Mouse (Mus musculus) gastrocnemius, postnatal 4 days (tissue): Measurements from ENCODE around the gene Nr1h3. TPM values are rescaled to one million over a fixed set of nuclear protein-coding genes. Genes with fewer than 3 reads are reported as not detected.
"Not testable (repeated sequence)": the region's sequence is repeated elsewhere in the genome, so short reads cannot be mapped to it uniquely, and the experiment has no call there.

Experiments
- DNase-seq, 2 experiments: peaks; one replicate each; pipeline ENCODE4 v3.0.0; 2021 to 2022; ENCODE audit warnings: low spot score in 2 of 2, mixed read lengths in 2 of 2
- long read RNA-seq, 2 experiments: library from polyadenylated mRNA; stranded (forward); transcript quantifications; one replicate each; pipeline ENCODE4 v2.0.0; 2021
- total RNA-seq, 2 experiments: library from RNA; stranded (reverse); gene quantifications; 2 replicates each; pipeline ENCODE4 v1.2.3; 2021

Nr1h3 gene
- 1 to 10 TPM; 2.4 to 4.5 TPM for total RNA-seq
- long read RNA-seq, experiment 1, partial matches to known transcripts = 0 of 3 reads
- long read RNA-seq, experiment 1, other reads (novel, unspliced or antisense) = 2 of 3 reads
- long read RNA-seq, experiment 2, partial matches to known transcripts = 1 of 9 reads
- long read RNA-seq, experiment 2, other reads (novel, unspliced or antisense) = 2 of 9 reads

- peak; percentile 77 to 89 for DNase-seq
These were observed at the start of gene Nr1h3, which contains the start of gene Acp2 for GRCm38 (mm10) chr2:91202222-91202971. TSS of gene Nr1h3 (minus strand) at chr2:91202834. TSS of gene Acp2 (plus strand) at chr2:91202885.

- DNase-seq = no peak
These were observed 49.4 kb upstream of the Nr1h3 start for GRCm38 (mm10) chr2:91252001-91252400.

DNA sequence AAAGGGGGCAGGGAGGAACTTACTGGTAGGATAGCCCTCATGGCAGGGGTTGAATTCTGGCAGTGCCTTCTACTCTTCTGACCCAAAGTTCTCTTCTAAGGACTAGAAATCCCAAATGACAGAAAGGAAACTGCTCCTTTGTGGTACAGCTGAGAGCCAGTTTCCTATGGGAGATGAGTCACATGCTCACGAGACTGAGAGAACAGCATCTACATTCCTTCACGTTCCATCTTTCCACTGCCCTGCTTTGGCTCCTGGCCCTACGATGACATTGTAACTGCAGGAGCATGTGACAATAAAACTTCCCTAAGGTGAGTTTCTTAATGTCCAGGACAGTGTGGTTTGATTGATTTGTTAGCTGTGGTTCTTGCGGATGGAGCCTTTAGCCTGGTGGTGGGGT lies 45.7 kb upstream of the Nr1h3 start:
- DNase-seq = no peak

- DNase-seq = no peak
These were observed 42.1 kb upstream of the Nr1h3 start for GRCm38 (mm10) chr2:91244557-91245228.

DNA sequence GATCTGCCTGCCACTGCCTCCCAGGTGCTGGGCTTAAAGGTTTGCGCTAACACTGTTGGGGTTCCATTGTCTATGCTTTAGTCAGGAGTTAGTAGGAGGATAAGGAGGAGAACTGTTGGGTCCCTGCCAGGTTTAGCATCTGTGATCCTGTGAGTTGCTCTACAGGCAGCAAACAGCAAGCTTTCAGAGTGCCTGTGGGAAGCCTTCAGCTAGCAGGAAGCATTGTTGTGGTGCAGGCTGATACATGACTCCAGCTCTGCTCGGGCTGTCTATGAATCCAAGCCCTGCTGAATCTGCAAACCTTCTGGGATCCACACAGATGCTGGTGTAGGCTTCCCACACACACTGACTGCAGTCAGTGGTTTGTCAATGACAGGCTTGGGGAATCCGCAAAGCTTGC lies 40.8 kb upstream of the Nr1h3 start:
- DNase-seq = no peak

DNA sequence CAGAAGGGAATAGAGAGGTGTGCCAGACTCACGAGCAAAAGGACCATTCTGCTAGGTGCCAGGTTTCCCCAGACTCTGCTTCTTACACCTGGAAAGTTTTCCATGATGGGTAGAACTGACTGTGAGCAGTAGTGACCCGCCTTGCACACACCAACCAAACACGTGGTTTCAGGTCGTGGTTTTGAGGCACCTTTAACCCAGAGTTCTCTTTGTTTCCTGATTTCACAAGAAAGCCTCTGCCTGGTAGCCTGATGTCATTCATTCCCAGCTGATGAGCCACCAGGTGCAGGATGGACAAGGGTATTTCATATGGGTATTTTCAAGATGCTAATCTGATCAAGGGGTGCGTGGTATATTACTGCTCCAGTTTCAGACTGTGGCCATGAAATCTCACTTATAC lies 39.9 kb upstream of the Nr1h3 start:
- DNase-seq = no peak

DNA sequence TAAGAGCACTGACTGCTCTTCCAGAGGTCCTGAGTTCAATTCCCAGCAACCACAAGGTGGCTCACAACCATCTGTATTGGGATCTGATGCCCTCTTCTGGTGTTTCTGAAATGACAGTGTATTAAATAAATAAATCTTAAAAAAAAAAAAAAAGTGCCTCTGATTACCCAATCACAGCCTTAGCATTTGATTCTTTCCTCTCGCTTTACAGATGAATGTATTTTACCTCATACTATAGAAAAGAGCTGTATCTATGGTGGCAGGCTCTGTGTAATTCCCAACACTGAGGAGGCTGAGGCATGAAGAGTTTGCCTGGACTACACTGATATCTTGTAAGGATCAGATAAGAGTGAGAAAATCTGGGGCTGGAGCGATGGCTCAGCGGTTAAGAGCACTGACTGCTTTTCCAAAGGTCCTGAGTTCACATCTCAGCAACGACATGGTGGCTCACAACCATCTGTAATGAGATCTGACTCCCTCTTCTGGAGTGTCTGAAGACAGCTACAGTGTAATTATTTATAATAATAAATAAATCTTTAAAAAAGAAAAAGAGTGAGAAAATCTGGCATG lies 35.0 kb upstream of the Nr1h3 start:
- DNase-seq = not testable (repeated sequence)

DNA sequence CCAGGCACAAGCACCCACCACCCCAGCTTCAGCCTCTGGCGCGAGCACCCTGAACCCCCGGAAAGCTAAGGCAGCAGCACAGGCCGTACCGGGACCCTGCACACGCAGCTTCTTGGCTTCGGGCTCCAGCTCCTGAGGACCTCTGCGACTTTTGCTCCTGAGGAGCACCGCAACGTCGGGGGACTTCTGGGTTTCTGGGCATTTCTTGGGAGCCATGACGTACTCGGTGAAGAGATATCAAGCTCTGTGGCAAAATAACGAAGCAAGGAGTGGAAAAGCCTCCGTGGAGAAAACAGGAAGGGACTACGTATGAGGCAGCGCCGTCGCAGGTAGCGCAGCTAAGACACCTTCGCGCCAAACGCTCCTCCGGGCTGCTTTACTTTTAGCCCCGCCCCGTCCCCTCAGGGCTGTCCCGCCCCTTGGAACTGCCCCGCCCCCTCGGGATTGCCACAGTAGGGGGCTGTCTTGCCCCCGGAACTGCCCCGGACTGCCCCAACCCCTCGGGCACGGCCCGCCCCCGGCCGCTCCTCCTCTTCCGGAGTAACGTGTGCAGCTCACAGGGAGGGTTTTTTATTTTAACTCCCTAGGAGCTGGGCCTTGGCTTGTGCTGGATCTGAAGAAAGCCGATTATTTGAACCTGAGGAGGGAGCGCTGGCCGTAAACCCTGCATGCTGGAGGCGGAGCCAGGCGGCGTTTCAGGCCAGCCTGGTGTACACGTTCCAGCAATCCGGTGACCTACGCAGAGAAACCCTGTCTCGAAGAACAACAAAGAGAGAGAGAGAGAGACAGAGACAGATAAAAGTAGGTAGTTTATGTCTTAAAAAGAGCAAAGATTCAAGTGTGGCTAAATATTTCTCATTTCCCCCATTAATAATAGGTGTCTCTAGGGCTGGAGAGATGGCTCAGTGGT lies 34.2 kb upstream of the Nr1h3 start, which contains the start of gene Ddb2:
Gene Ddb2, minus strand, starts transcription at position 382 of the 910 bp plus-strand sequence.
- peak; percentile 94 to 96 for DNase-seq

DNA sequence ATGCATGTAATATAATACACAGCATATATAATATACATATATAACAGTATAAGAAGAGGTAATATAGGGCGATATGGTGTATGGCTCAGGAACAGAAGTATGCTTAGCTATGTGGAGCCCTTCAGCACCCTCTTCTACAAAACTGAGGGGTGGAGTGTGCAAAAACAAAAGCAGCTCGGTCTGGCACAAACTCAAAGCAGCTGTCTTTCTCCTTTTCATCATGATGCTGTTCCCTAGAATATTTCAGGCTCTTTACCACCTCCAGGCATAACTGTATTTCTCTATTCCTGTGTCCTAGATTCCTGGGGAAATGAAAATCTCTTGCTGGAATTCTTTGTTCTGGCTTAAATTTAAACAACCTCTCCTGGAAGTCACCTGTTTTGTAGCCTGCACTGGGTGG lies 27.1 kb upstream of the Nr1h3 start:
- no peak for DNase-seq

DNA sequence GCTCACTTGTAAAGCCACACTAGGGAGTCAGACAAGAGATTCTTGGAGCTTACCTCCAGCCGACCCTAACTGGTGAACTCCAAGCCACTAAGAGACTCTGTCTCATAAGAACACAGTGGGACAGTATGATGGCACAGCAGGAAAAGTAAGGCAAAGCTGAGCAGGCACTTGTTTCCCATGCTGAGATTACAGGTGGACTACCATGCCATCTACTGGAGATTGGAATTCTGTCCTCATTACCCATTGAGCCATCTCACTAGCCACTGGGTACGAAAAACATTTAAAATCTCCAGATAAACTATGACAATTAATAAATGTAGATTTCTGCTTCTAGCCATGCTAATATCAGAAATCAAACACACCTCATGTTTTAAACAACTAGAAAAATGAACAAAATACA lies 21.0 kb upstream of the Nr1h3 start:
- no peak for DNase-seq

DNA sequence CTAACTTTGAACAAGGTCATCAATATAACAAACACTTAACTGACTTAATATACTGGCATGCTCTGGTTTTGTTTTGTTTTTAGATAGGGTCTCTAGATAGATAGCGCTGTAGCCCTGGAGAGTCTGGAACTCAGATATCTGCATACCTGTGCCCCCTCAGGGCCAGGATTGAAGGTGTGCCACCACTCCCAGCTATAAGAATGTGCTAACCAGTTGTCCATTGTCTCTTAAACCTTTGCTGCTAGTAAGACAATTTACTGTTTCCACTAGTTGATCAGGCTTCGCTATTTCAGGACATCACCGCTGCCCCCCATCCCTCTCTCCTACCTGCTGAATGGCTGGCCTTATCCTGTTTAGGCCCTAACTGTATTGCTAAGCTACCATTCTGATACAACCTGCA lies 17.9 kb upstream of the Nr1h3 start:
- DNase-seq = no peak

DNA sequence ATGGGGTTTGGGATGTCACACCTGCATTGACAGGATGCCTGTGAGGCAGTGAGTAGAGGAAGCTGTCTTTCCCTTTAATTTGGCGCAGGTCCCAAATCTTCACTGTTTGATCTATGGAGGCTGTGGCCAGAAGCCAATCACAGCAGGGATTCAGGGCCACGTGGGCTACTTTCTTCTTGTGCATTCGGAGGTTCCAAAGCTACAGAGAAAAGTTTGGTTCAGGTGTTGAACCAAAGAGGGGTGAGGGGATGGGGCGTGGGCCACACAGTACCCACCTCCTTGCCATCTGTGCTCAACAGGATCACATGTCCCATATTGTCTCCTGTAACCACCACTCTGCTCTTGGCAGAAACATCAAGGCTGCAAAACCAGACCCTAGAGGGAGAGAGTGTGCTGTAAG lies 14.4 kb upstream of the Nr1h3 start:
- DNase-seq = no peak

GRCm38 (mm10) chr2:91213311-91213710 lies 10.7 kb upstream of the Nr1h3 start:
- DNase-seq = no peak

- DNase-seq = no peak
These were observed 3.7 kb upstream of the Nr1h3 start for GRCm38 (mm10) chr2:91206254-91206775.

DNA sequence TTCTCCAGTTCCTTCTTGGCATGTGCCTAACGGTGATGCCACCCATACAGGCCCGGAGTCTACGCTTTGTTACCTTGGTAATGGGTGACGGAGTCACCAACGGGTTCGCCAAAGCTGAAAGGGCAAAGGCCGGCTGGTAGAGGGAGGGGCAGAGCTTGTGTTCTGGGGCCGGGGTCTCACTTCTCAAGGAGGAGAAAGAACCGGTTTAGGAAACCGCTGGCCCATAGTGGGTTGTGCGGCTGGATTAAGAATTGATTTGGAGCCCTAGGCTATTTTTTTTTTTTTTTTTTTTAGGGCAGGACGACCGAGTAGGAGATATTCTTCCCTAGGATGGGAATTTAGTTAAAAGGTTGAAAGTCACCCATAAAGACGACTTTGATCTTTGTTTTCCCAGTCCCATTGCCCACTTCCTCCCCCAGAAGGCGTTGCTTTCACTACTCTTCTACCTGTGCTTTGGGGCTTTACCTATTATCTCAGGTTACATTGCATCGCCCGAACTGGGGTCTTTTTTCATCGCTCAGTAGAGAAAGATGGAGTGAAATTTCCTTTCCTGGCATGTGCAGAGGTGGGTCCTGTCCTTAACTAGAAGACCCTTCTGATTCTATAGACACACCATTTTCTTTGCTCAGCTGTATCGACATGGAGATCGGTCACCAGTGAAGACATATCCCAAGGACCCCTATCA lies 480 bp upstream of the Nr1h3 start:
- no peak for DNase-seq

GRCm38 (mm10) chr2:91198888-91199287 lies 3.7 kb downstream of the Nr1h3 start:
- no peak for DNase-seq

- no peak for DNase-seq
These were observed 6.0 kb downstream of the Nr1h3 start for GRCm38 (mm10) chr2:91196577-91197001.

DNA sequence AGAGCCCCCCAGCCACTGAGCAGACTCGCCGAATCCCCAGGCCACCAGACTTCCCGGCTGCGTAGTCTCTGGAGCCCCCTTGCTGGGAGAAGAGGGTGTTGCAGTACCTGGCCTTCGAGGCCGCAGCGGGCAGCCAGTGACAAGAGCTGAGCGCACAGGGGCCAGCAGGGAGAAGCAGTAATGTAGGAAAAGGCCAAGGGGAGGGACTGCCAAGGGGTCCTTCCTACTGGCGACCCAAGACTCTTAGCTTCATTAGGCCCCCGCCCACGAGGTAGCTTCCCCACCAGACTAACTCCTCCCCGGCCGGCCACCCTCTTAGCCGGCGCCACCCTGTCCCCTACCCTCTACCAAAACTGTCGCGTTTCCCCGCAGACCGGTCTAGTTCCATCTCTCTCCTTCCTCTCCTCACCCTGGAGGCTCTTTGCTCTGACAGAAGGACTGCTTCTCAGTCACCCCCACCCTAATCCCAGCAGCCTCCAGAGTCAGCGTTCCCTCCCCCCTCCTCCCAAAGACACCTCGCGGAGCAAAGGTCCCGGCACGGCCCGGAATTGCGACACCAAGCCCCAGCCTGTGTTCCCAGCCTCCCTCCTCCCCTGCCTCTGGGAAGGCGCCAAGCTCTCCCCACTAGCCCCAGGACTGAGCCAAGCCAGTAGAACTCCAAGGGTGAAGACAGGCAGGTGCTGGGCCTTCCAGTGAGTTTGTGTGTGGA lies 7.9 kb downstream of the Nr1h3 start:
- peak; percentile 41 to 63 for DNase-seq

DNA sequence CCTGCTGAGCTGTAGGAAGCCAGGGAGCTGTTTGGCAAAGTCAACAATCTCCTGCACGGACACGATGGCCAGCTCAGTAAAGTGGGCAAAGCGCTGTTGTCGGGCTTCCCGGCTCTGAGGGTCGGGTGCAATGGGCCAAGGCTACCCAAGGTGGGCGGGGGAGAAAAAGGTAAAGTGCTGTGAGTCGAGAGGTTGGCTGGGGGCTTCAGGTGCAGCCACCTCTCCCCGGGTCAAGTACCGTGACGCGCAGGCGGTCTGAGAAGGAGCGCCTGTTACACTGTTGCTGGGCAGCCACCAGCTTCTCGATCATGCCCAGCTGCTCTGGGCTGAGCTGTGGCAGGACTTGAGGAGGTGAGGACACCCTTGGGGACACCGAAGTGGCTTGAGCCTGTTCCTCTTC lies 12.1 kb downstream of the Nr1h3 start:
- no peak for DNase-seq
